Mouse (Mus musculus) embryonic facial prominence, embryonic 12.5 days (tissue): ENCODE results near the gene Spag5. TPM values are rescaled to one million over a fixed set of nuclear protein-coding genes. Genes with fewer than 3 reads are reported as not detected.
"Not testable (repeated sequence)": the region's sequence is repeated elsewhere in the genome, so short reads cannot be mapped to it uniquely, and the experiment has no call there.

ENCODE experiments used
- ATAC-seq: fragments of 200-750 bp; cut with Nextera tagmentation; 2 replicates; pipeline ENCODE4 v1.8.0; 2017; ENCODE audit not compliant: insufficient number of reproducible peaks, insufficient read depth, low FRiP score, low TSS enrichment
- H3K27ac ChIP-seq: fragments of 300-500 bp; sonication (generic); 2 replicates; pipeline ENCODE4 v1.5.1; 2016; ENCODE audit warnings: mild to moderate bottlenecking
- H3K27me3 ChIP-seq: fragments of 300-500 bp; sonication (generic); 2 replicates; pipeline ENCODE4 v1.6.1; 2016; ENCODE audit warnings: mild to moderate bottlenecking, moderate library complexity
- H3K36me3 ChIP-seq: fragments of 300-500 bp; sonication (generic); 2 replicates; pipeline ENCODE4 v1.6.1; 2016; ENCODE audit warnings: mild to moderate bottlenecking
- H3K4me1 ChIP-seq: fragments of 300-500 bp; sonication (generic); 2 replicates; pipeline ENCODE4 v1.6.1; 2016
- H3K4me2 ChIP-seq: fragments of 300-500 bp; sonication (generic); replicated peaks from 2 replicates; pipeline ENCODE4 v1.6.1; 2016; ENCODE audit warnings: mild to moderate bottlenecking, moderate library complexity
- H3K4me3 ChIP-seq: fragments of 300-500 bp; sonication (generic); 2 replicates; pipeline ENCODE4 v1.5.1; 2016; ENCODE audit warnings: mild to moderate bottlenecking
- H3K9ac ChIP-seq: fragments of 300-500 bp; sonication (generic); 2 replicates; pipeline ENCODE4 v1.6.1; 2016; ENCODE audit warnings: mild to moderate bottlenecking, moderate library complexity
- H3K9me3 ChIP-seq: fragments of 300-500 bp; sonication (generic); 2 replicates; pipeline ENCODE4 v1.6.1; 2016; ENCODE audit warnings: mild to moderate bottlenecking, moderate library complexity
- WGBS: fragments of 180-500 bp; shearing (Covaris S2); methylation state at CpG from one replicate; pipeline ENCODE4 v1.1.7; 2016; 5-methylcytosine and 5-hydroxymethylcytosine counted together
- polyA plus RNA-seq: library from polyadenylated mRNA; unstranded; fragments of >200 nt; fragmentation: Nextera tagmentation; extraction: Ambion mirVana; gene quantifications from 2 replicates; pipeline ENCODE4 v1.2.1, GENCODE M21; 2016

Spag5 gene
- 49.2 and 50.8 TPM in 2 replicates for polyA plus RNA-seq

DNA sequence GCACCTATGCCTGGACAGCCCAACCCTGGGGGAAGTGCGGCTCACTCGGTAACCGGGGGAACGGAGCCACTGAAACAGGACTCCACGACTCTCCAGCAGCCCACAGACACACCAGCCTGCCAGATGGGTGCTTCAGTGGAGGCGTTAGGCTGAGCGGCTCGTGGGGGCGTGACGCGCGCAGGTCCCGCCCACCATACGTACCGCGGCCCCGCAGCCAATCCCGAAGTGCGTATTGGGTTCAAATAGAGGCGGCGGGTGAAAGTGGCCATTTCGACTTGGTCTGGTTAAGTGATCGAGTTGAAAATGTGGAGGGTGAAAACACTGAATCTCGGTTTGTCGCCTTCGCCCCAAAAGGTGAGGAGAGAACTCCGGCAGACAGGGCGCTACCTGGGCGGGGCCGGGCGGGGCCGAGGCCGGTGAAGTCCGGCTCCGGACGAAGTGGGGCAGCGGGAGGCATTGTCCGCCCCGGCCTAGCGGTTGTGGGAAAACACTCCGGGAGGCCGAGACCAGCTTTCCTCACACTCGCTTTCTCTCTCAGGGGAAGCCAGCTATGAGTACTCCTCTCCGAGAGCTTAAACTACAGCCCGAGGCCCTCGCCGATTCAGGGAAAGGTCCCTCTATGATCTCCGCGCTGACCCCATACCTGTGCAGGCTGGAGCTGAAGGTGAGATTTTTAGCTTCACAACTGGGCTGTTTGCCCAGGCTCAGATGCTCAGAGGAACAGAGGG, at the start of gene Spag5:
Spag5 (plus strand) TSS at position 173 of the 728 bp plus-strand sequence.
- peak within 1 kb of the TSS; percentile 74 for H3K4me3 ChIP-seq
- peak within 1 kb of the TSS; percentile 64 for H3K9ac ChIP-seq
- no peaks in the 10 kb centered on the region for H3K27me3 ChIP-seq
- H3K4me1 ChIP-seq: peaks cover 8% of the 10 kb centered on the region
- H3K27ac ChIP-seq: peak within 1 kb of the TSS; percentile 76
- H3K36me3 ChIP-seq: peaks cover 16% of the 10 kb centered on the region
- under 1% methylated on average over 49 of the region's 49 CpGs for WGBS
- no peaks in the 10 kb centered on the region for H3K9me3 ChIP-seq
- H3K4me2 ChIP-seq: peak within 1 kb of the TSS; percentile 63
- peak; percentile 100 for ATAC-seq

GRCm38 (mm10) chr11:78256618-78257017, 44.7 kb upstream of the Spag5 start:
- WGBS: 89% methylated on average over 1 of the region's 1 CpGs
- peaks cover 23% of the 10 kb centered on the region for H3K36me3 ChIP-seq
- no peaks in the 10 kb centered on the region for H3K9me3 ChIP-seq
- H3K27me3 ChIP-seq: no peaks in the 10 kb centered on the region
- H3K9ac ChIP-seq: no peak overlapping the region
- no peak for ATAC-seq
- H3K27ac ChIP-seq: no peak overlapping the region
- H3K4me2 ChIP-seq: no peak overlapping the region
- no peaks in the 10 kb centered on the region for H3K4me1 ChIP-seq
- no peak overlapping the region for H3K4me3 ChIP-seq

GRCm38 (mm10) chr11:78260489-78261258, 40.7 kb upstream of the Spag5 start:
- Histone ChIP-seq H3K9me3 (no peaks in the 10 kb centered on the region), H3K27ac (no peak overlapping the region), H3K4me1 (peaks cover 15% of the 10 kb centered on the region), H3K27me3 (no peaks in the 10 kb centered on the region), H3K4me3 (peak overlapping the region; percentile 93), H3K9ac (no peak overlapping the region), H3K36me3 (peaks cover 23% of the 10 kb centered on the region), H3K4me2 (peak overlapping the region; percentile 75)
- WGBS: 93% methylated on average over 2 of the region's 2 CpGs
- no peak for ATAC-seq

DNA sequence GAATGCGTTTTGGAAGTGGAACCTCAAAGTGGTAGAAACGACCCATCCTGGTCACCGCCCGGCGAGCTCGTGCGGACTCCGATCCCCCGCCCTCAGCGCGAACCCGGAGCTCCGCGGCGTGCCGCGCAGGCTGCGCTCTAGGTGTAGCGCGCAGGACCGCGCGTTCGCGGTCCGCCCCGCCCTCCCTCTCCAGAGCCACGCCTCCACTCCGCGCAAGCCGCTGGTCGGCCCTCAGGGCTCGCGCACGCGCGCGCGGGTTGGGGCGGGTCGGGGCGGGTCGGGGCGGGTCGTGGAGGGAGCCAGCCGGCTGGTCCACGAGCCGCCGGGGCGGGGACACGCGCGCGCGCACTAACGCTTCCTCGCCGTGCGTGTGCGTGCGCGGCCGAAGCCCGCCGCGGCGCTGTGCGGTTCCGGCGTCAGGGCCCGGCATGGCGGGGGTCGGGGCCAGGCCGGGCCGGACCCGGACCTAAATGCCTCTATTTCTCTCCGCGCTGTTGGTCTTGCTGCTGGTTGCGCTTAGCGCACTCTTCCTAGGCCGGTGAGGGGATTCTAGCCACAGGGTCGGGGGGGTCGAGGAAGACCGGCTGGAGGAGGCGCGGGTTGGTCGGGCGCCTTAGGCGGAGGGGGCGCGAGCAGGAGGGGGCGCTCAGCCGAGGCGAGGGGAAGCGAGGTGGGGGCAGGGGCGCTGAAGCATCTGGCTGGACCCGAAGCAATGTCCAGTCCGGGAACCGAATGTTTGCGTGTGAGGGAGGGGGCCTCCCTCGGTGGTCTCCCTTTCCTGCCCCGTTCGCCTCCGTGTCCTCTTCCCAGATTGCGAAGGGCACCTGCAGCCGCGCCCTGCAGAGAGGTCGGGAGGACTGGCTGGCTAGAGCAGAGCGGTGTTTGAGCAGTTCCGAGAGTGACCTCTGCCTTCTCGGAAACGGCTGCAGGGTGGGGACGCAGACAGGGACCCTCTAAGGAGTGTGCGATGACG, 39.7 kb upstream of the Spag5 start, which contains the start of gene 2610507B11Rik:
2610507B11Rik (plus strand) TSS at position 373 of the 973 bp plus-strand sequence.
- H3K4me3 ChIP-seq: peak within 1 kb of the TSS; percentile 93
- H3K27ac ChIP-seq: peak within 1 kb of the TSS; percentile 81
- peaks cover 31% of the 10 kb centered on the region for H3K36me3 ChIP-seq
- under 1% methylated on average over 109 of the region's 115 CpGs for WGBS
- peak within 1 kb of the TSS; percentile 84 for H3K9ac ChIP-seq
- H3K4me1 ChIP-seq: peaks cover 15% of the 10 kb centered on the region
- H3K27me3 ChIP-seq: no peaks in the 10 kb centered on the region
- peak within 1 kb of the TSS; percentile 75 for H3K4me2 ChIP-seq
- no peaks in the 10 kb centered on the region for H3K9me3 ChIP-seq
- peak; percentile 93 for ATAC-seq

DNA sequence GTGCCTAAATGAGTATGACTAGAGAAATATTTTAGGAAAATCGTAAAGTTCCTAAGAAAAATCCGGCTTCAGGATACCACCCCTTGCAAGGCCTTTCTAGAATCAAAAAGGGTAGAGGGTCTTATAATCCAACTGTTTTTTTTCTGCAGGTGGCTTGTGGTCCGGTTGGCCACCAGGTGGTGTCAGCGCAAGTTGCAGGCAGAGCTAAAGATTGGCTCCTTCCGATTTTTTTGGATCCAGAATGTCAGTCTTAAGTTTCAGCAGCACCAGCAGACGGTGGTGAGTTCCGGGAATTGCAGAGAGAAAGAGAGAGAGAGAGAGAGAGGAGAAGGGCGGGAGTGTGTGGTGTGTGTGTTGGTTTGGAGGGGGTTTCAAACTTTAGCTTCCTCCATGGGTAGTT, 38.8 kb upstream of the Spag5 start:
- Histone ChIP-seq H3K9ac (no peak overlapping the region), H3K4me2 (peak overlapping the region; percentile 75), H3K9me3 (no peaks in the 10 kb centered on the region), H3K27me3 (no peaks in the 10 kb centered on the region), H3K27ac (no peak overlapping the region), H3K4me1 (peaks cover 15% of the 10 kb centered on the region), H3K36me3 (peaks cover 40% of the 10 kb centered on the region), H3K4me3 (peak overlapping the region; percentile 93)
- no peak for ATAC-seq
- WGBS: 1% methylated on average over 8 of the region's 8 CpGs

DNA sequence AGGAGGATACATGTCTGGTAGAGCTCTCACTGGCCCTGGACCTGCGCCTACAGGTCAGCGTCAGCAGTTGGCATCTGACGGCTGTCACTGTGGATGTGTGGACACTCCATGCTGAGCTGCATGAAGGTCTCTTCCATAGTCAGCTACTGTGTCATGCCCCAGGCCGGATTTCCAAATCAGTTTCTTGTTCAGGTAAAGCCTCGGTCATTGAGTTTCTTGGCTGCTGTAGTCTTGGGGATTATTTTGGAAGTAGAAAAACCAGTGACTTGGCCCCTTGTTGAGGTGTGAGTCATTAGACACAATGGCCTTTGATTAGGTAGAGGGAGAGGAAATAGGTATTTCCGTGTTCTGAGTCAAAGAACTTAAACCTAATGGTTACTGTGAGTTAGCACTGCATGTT, 35.8 kb upstream of the Spag5 start:
- Histone ChIP-seq H3K4me1 (peaks cover 15% of the 10 kb centered on the region), H3K4me3 (no peak overlapping the region), H3K27ac (no peak overlapping the region), H3K9ac (no peak overlapping the region), H3K36me3 (peaks cover 63% of the 10 kb centered on the region), H3K9me3 (no peaks in the 10 kb centered on the region), H3K4me2 (no peak overlapping the region), H3K27me3 (no peaks in the 10 kb centered on the region)
- WGBS: 92% methylated on average over 6 of the region's 6 CpGs
- no peak for ATAC-seq

- Histone ChIP-seq H3K36me3 (peaks cover 87% of the 10 kb centered on the region), H3K4me2 (no peak overlapping the region), H3K9ac (no peak overlapping the region), H3K9me3 (no peaks in the 10 kb centered on the region), H3K27me3 (no peaks in the 10 kb centered on the region), H3K4me3 (no peak overlapping the region), H3K27ac (no peak overlapping the region), H3K4me1 (no peaks in the 10 kb centered on the region)
- WGBS: 91% methylated on average over 13 of the region's 13 CpGs
- no peak for ATAC-seq
Observed at GRCm38 (mm10) chr11:78271986-78272385, 29.3 kb upstream of the Spag5 start.

GRCm38 (mm10) chr11:78275596-78275995, 25.7 kb upstream of the Spag5 start:
- Histone ChIP-seq H3K27me3 (no peaks in the 10 kb centered on the region), H3K27ac (no peak overlapping the region), H3K4me1 (no peaks in the 10 kb centered on the region), H3K4me3 (no peak overlapping the region), H3K9me3 (no peaks in the 10 kb centered on the region), H3K9ac (no peak overlapping the region), H3K4me2 (no peak overlapping the region), H3K36me3 (peaks cover 92% of the 10 kb centered on the region)
- ATAC-seq: no peak
- 97% methylated on average over 1 of the region's 1 CpGs for WGBS

GRCm38 (mm10) chr11:78276169-78276568, 25.2 kb upstream of the Spag5 start:
- H3K27me3 ChIP-seq, H3K4me1 ChIP-seq, ATAC-seq, H3K4me2 ChIP-seq, H3K9me3 ChIP-seq, H3K27ac ChIP-seq, H3K9ac ChIP-seq, H3K4me3 ChIP-seq: not testable (repeated sequence)
- WGBS: 98% methylated on average over 4 of the region's 4 CpGs
- peaks cover 89% of the 10 kb centered on the region for H3K36me3 ChIP-seq

- no peak overlapping the region for H3K27ac ChIP-seq
- peaks cover 87% of the 10 kb centered on the region for H3K36me3 ChIP-seq
- ATAC-seq: no peak
- WGBS: 89% methylated on average over 7 of the region's 7 CpGs
- no peaks in the 10 kb centered on the region for H3K4me1 ChIP-seq
- H3K9me3 ChIP-seq: no peaks in the 10 kb centered on the region
- no peaks in the 10 kb centered on the region for H3K27me3 ChIP-seq
- no peak overlapping the region for H3K9ac ChIP-seq
- no peak overlapping the region for H3K4me3 ChIP-seq
- no peak overlapping the region for H3K4me2 ChIP-seq
Observed at GRCm38 (mm10) chr11:78278853-78279252, 22.5 kb upstream of the Spag5 start.

DNA sequence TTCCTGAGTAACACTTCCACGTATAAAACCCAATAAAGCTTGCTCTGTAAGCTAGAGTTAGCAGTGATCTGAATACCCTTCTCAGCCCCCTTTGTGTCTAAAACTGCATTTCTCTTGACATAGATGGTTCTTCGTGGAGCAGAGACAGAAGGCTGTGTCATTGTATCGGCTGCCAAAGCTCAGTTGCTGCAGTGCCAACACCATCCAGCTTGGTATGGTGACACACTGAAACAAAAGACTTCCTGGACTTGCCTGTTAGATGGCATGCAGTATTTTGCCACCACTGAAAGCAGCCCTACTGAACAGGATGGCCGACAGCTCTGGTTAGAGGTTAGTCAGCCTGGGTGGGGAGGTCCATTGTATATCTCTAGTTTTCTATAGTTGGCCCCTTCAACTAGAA, 21.7 kb upstream of the Spag5 start:
- ATAC-seq: no peak
- Histone ChIP-seq H3K36me3 (peaks cover 87% of the 10 kb centered on the region), H3K4me1 (no peaks in the 10 kb centered on the region), H3K4me2 (no peak overlapping the region), H3K27me3 (no peaks in the 10 kb centered on the region), H3K9me3 (no peaks in the 10 kb centered on the region), H3K9ac (no peak overlapping the region), H3K27ac (no peak overlapping the region), H3K4me3 (no peak overlapping the region)
- WGBS: 95% methylated on average over 4 of the region's 4 CpGs
